Mouse (Mus musculus) testis, adult 2 months (tissue): ENCODE measurements around the gene Noa1.

ENCODE experiments used
- CTCF ChIP-seq: fragments of 200-500 bp; IDR thresholded peaks from 2 replicates; pipeline ENCODE4 v1.5.1; 2012; ENCODE audit warnings: low read depth, mild to moderate bottlenecking, inconsistent platforms, low read length, moderate library complexity; ENCODE audit not compliant: control insufficient read depth, insufficient read depth, insufficient replicate concordance
- POLR2A ChIP-seq: fragments of 200-500 bp; IDR thresholded peaks from 2 replicates; pipeline ENCODE4 v1.6.1; 2012; ENCODE audit warnings: low read depth, mild to moderate bottlenecking, inconsistent platforms, low read length, moderate library complexity; ENCODE audit not compliant: control insufficient read depth

GRCm38 (mm10) chr5:77244331-77244987 lies 65.4 kb downstream of the Noa1 start:
- TF ChIP-seq POLR2A (no peak), CTCF (no peak)
